Mouse (Mus musculus) myocyte (in vitro differentiated cells): ENCODE results near the gene Pafah2.

ENCODE experiments used
- E2F4 ChIP-seq: IDR thresholded peaks from one replicate; pipeline ENCODE4 v1.6.1; 2011; ENCODE audit warnings: mild to moderate bottlenecking, control low read depth, moderate library complexity; ENCODE audit not compliant: insufficient read depth
- MAX ChIP-seq: IDR thresholded peaks from one replicate; pipeline ENCODE4 v1.6.1; 2011; ENCODE audit warnings: low read depth, mild to moderate bottlenecking, control low read depth
- MYOD1 ChIP-seq, 3 experiments: IDR thresholded peaks; one replicate each; pipeline ENCODE4 v1.6.1; 2011; ENCODE audit warnings: control low read depth in 2 of 3, low read depth in 2 of 3, mild to moderate bottlenecking in 2 of 3, moderate library complexity in 1 of 3; ENCODE audit not compliant: insufficient read length in 2 of 3, control insufficient read depth in 1 of 3
- MYOG ChIP-seq, 3 experiments: IDR thresholded peaks; one replicate each; pipeline ENCODE4 v1.6.1; 2011; ENCODE audit warnings: control low read depth in 2 of 3, low read depth in 2 of 3, mild to moderate bottlenecking in 2 of 3; ENCODE audit not compliant: insufficient read length in 2 of 3, control insufficient read depth in 1 of 3, insufficient read depth in 1 of 3
- POLR2A ChIP-seq: IDR thresholded peaks from one replicate; pipeline ENCODE4 v1.6.1; 2011; ENCODE audit warnings: low read depth, mild to moderate bottlenecking, control low read depth, moderate library complexity; ENCODE audit not compliant: insufficient read length
- POLR2AphosphoS2 ChIP-seq: IDR thresholded peaks from one replicate; pipeline ENCODE4 v1.6.1; 2011; ENCODE audit warnings: low read depth, control low read depth; ENCODE audit not compliant: insufficient read length
- SRF ChIP-seq: IDR thresholded peaks from one replicate; pipeline ENCODE4 v1.6.1; 2011; ENCODE audit warnings: low read depth; ENCODE audit not compliant: control insufficient read depth, insufficient read length
- TCF12 ChIP-seq: IDR thresholded peaks from one replicate; pipeline ENCODE4 v1.6.1; 2011; ENCODE audit warnings: mild to moderate bottlenecking, control low read depth; ENCODE audit not compliant: poor library complexity, insufficient read depth, severe bottlenecking
- TCF3 ChIP-seq: IDR thresholded peaks from one replicate; pipeline ENCODE4 v1.6.1; 2011; ENCODE audit warnings: low read depth, control low read depth; ENCODE audit not compliant: insufficient read length
- USF1 ChIP-seq: IDR thresholded peaks from one replicate; pipeline ENCODE4 v1.6.1; 2011; ENCODE audit warnings: low read depth, mild to moderate bottlenecking, control low read depth, moderate library complexity

- TF ChIP-seq MYOG (IDR thresholded peaks at IDR 0.05; ENCODE audit: control insufficient read depth in 1 of 3, insufficient read depth in 1 of 3, insufficient read length in 2 of 3, low read depth in 2 of 3) (no peak), POLR2A (no peak), USF1 (no peak), E2F4 (no peak), TCF12 (no peak), MAX (no peak), MYOD1 (IDR thresholded peaks at IDR 0.05; ENCODE audit: control insufficient read depth in 1 of 3, insufficient read length in 2 of 3, low read depth in 2 of 3) (no peak), SRF (no peak), POLR2AphosphoS2 (no peak), TCF3 (no peak)
These were observed 47.6 kb upstream of the Pafah2 start for GRCm38 (mm10) chr4:134348545-134348944.
